Mouse (Mus musculus): ENCODE measurements around the gene Tars2.
"Not testable (repeated sequence)": the region's sequence is repeated elsewhere in the genome, so short reads cannot be mapped to it uniquely, and the experiment has no call there.

Tars2 gene

DNA sequence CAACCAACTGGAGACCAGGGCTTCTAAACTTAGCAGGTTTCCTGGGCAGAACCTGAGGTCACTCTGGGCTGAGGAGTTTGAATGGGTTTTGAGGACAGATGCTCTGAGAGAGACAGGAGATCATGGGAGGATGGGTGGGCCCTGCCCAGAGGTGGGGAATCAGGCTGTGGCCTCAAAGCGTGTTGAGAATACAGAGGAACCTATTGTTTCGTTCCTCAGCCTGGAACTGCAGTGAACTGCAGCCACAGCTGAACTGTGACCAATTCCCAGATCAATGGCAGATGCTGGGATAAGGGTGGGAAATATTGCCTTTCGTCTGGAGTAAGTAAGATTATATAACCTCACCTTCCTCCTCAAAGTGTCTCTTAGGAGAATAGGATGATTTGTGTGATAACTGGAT, 64.2 kb downstream of the Tars2 start:
- peak; percentile 30 for DNase-seq (ENCODE audit: low spot score)

DNA sequence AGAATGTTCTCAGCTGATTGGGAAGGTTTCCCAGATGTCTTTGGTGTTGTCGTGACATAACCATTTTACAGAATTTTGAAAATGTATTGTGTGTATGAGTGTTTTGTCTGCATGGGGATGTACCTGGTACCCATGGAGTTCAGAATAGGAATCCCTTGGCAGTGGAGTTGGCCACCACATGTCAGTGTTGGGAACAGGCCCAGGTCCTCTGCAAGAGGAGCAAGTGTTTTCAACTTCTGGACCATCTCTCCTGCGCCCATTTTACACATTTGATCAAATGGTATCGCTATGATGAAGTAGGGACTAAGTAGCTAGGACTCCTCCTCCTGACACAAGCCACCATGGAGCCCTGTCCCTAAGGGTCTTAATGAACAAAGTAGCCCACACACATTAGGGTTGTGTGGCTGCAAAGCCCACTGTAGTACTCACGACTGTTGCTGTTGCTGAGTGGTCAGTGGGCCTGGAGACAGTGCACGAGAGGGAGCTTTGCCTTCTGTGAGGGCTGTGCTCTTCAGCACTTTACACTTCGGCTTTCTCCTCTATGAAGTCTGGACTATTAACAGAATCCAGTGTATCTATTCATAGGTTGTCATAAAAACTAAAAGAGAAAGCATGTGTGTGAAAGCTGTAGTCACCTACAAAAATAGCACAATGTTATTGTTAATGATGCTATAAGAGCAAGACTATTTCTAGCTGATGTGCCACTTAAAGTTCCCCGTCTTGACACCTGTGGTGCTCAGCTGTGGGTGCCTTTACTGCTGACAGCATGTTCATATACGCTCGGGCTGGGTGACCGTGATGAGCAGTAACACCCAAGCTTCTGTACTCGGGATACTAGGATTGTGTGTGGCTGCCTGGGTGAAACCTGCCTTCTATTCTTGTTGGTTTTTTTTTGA, 65.0 kb downstream of the Tars2 start:
- no peak for DNase-seq (ENCODE audit: low spot score)

DNA sequence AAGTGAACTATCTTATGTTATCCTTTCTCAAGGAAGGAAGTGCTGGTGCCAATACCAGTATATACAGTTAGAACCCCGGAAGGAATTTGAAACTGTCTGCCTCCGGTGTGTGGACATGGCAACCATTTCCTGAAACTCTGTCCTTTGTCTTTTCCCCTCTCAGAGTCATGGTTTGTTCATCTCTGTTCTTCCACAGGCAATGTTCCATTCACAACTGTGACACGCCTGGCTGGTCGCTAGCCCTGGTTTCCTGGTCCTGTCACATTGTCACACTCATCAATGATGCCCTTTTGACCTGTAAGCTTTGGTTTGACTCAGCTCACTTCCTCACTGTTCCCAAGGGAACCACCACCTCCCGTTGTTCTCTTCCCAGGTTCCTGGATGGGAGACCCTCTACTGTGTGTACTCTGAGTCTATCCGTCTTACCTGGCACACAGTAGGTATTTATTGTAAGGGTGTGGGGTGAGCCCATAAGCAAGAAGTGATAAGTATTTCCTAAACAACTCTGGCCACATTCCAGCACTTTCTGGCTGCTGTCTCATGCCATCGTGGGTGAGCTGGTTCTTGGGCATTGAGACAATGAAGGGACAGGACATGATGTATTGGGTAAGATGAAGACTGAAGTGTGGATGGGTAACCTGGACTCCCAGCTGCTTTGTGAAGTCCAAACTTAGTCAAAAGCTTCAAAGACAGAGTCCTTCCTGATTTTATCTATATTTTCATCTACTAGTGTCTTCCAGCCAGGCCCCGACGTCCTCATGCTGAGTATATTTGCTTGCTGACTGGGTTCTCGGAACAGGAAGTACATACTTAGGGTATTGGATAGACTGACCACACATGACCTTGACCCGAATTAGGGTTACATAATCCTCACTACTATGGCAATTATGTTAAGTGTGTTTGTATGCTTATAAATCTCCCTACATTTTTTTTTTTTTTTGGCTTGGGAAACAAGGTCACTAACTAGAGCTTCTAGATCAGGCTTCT, 65.9 kb downstream of the Tars2 start:
- no peak for DNase-seq (ENCODE audit: low spot score)

DNA sequence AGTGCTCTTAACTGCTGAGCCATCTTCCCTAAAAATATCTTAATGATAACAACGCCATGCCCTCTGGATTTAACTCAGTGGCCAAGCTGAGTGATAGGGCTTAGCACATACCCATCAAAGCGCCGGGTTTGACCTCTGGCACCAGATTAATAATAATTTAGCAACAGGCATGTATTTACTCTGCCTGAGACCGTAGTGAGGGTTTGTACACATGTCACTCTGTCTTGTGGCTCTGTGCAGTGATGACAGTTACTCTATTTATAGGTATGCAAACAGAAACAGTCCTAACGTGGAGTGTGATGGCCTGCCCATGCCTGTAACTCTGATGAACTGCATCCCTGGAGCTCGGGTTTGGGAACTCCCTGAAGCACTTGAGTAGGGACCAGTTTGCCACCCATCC, 67.3 kb downstream of the Tars2 start:
- DNase-seq (ENCODE audit: low spot score): no peak

DNA sequence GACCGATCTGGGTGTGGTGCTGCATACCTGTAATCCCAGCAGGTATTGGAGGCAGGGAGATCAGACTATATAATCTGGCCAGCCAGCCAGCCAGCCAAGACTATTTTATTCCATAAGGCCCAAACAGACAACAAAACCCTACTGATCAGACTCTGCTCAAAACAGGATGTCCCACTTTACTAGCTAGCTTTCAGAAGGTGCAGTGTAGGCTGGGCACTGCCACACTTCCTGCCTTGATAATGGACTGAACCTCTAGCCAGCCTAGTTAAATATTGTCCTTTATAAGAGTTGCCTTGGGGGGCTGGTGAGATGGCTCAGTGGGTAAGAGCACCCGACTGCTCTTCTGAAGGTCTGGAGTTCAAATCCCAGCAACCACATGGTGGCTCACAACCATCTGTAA, 69.5 kb downstream of the Tars2 start:
- not testable (repeated sequence) for DNase-seq (ENCODE audit: low spot score)
